Mouse (Mus musculus) naive thymus-derived CD4-positive, alpha-beta T cell, adult 2 months (primary cell): ENCODE data around the gene Gadd45a.
"Not testable (repeated sequence)": the region's sequence is repeated elsewhere in the genome, so short reads cannot be mapped to it uniquely, and the experiment has no call there.

Experiments used
- DNase-seq: peaks from one replicate; pipeline ENCODE4 v3.0.0-alpha.2; 2011; ENCODE audit warnings: low read depth

The Gadd45a gene

GRCm38 (mm10) chr6:67048880-67049694 is 11.8 kb upstream of the Gadd45a start:
- no peak for DNase-seq

- no peak for DNase-seq
Observed at GRCm38 (mm10) chr6:67048052-67048691, 10.9 kb upstream of the Gadd45a start.

GRCm38 (mm10) chr6:67046937-67047336 is 9.7 kb upstream of the Gadd45a start:
- no peak for DNase-seq

- DNase-seq: no peak
Observed at GRCm38 (mm10) chr6:67045424-67045823, 8.2 kb upstream of the Gadd45a start.

GRCm38 (mm10) chr6:67040904-67041410 is 3.7 kb upstream of the Gadd45a start:
- no peak for DNase-seq

GRCm38 (mm10) chr6:67038964-67039363 is 1.7 kb upstream of the Gadd45a start:
- no peak for DNase-seq

GRCm38 (mm10) chr6:67036356-67036811 is 873 bp downstream of the Gadd45a start:
- peak; percentile 73 for DNase-seq

GRCm38 (mm10) chr6:67035388-67036299 is 1.6 kb downstream of the Gadd45a start:
- no peak for DNase-seq

- DNase-seq: no peak
Observed at GRCm38 (mm10) chr6:67034331-67035130, 2.7 kb downstream of the Gadd45a start.

- DNase-seq: no peak
Observed at GRCm38 (mm10) chr6:67033604-67034003, 3.7 kb downstream of the Gadd45a start.

- not testable (repeated sequence) for DNase-seq
Observed at GRCm38 (mm10) chr6:67032972-67033371, 4.3 kb downstream of the Gadd45a start.

- DNase-seq: not testable (repeated sequence)
Observed at GRCm38 (mm10) chr6:67032551-67032950, 4.7 kb downstream of the Gadd45a start.

- no peak for DNase-seq
Observed at GRCm38 (mm10) chr6:67030846-67031245, 6.4 kb downstream of the Gadd45a start.

- DNase-seq: no peak
Observed at GRCm38 (mm10) chr6:67030416-67030815, 6.8 kb downstream of the Gadd45a start.

GRCm38 (mm10) chr6:67029987-67030386 is 7.3 kb downstream of the Gadd45a start:
- DNase-seq: no peak

GRCm38 (mm10) chr6:67029312-67029950 is 7.8 kb downstream of the Gadd45a start:
- DNase-seq: no peak

- no peak for DNase-seq
Observed at GRCm38 (mm10) chr6:67027438-67028142, 9.7 kb downstream of the Gadd45a start.

- DNase-seq: no peak
Observed at GRCm38 (mm10) chr6:67026661-67027060, 10.6 kb downstream of the Gadd45a start.

GRCm38 (mm10) chr6:67023729-67024128 is 13.5 kb downstream of the Gadd45a start:
- DNase-seq: no peak

GRCm38 (mm10) chr6:67021308-67021707 is 15.9 kb downstream of the Gadd45a start:
- no peak for DNase-seq
